Mouse (Mus musculus): Measurements from ENCODE around the gene Ccdc12. TPM values are rescaled to one million over a fixed set of nuclear protein-coding genes. Genes with fewer than 3 reads are reported as not detected.

Ccdc12 gene
- polyA plus RNA-seq, 1 experiment from 2014 or later = 101 TPM

DNA sequence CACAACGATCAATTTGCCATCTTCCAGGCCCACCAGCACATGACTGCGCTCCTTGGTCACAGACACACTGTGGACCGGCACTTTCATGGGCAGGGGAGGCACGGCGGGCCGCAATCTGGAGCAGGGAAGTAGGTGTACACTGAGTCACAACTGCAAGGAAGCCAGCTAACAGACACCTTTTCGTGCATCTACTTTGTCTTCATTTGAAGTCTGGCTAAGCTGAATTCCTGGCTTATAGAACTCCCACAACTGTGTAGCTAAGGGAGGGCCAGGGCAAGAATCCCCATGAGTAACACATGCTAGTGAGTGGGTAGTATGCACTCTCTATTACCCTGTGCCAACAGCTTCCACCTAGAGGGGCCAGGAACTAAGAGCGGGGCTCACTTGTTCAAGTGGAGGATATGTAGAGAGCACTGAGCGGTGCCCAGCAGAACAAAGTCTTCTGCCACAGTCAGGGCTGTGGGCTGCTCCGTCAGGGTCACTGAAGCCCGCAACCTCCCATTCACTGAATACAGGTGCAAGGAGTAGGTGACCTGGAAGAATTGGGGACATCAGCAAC, 30.9 kb upstream of the Ccdc12 start:
- peak overlapping the region; percentile 78 for H3K27ac ChIP-seq (ENCODE audit: low read depth, low read length)
- H3K36me3 ChIP-seq (ENCODE audit: control insufficient read depth, insufficient read depth, low read length) = peaks cover 5% of the 10 kb centered on the region; the same call in 1 of the 2 replicates
- ATAC-seq = no peak
- no peaks in the 10 kb centered on the region for H3K27me3 ChIP-seq (replicated peaks; ENCODE audit: control insufficient read depth, insufficient read depth, low read length)
- WGBS = 65% methylated on average over 11 of the region's 11 CpGs
- peak overlapping the region; percentile 50 for H3K4me3 ChIP-seq (ENCODE audit: low read length)
- H3K4me2 ChIP-seq (ENCODE audit: low read length) = peak overlapping the region; percentile 95
- no peaks in the 10 kb centered on the region for H3K9me3 ChIP-seq (ENCODE audit: control insufficient read depth, low read length)
- H3K9ac ChIP-seq (ENCODE audit: low read depth, low read length) = peak overlapping the region; percentile 73
- peaks cover 15% of the 10 kb centered on the region for H3K4me1 ChIP-seq (ENCODE audit: control insufficient read depth, insufficient read depth, low read depth, low read length)

DNA sequence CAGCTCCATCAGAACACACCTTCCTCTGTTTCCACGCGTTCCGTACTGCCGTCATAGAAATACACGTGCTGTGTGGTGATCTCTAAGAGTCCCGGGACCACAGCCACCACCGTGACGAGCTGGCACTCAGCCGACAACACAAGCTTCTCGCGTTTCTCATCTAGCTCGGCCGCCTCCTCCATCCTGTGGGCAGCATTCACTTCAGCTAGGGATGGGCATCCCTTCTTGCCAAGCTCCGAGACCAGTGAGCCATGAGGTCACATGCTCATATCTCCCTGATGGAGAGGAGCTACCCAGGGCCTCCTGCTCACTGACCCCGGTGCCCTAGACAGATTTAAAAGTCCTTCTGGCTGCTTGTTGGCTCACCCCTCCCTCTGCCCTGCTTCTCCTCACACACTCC, 26.1 kb upstream of the Ccdc12 start:
- 86% methylated on average over 15 of the region's 15 CpGs for WGBS
- no peaks in the 10 kb centered on the region for H3K9me3 ChIP-seq (ENCODE audit: control insufficient read depth, low read length)
- no peak overlapping the region for H3K9ac ChIP-seq (ENCODE audit: low read depth, low read length)
- no peak overlapping the region for H3K4me2 ChIP-seq (ENCODE audit: low read length)
- H3K36me3 ChIP-seq (ENCODE audit: control insufficient read depth, insufficient read depth, low read length) = peaks cover 2% of the 10 kb centered on the region; the same call in 1 of the 2 replicates
- H3K27ac ChIP-seq (ENCODE audit: low read depth, low read length) = no peak overlapping the region
- H3K27me3 ChIP-seq (replicated peaks; ENCODE audit: control insufficient read depth, insufficient read depth, low read length) = no peaks in the 10 kb centered on the region
- H3K4me3 ChIP-seq (ENCODE audit: low read length) = no peak overlapping the region
- no peak for ATAC-seq
- peaks cover 10% of the 10 kb centered on the region for H3K4me1 ChIP-seq (ENCODE audit: control insufficient read depth, insufficient read depth, low read depth, low read length)

DNA sequence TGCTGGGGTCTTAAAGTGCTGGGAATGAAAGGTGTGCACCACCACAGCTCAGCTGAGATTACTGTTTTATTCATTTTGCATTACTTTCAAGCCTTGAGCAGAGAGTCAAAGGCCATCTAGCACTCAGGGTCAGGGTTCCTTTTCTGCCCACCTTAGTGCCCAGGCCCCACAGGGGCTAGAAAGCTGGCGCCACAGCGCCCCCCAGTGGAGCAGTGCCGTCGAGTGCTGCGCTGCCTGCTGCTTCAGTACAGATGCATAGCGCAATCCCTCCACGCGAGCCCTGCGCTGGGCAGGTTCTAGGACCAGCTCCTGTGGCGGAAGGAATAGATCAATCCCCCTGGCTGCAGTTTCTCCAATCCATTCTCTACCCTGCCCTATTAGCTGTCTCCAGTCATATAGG, 25.1 kb upstream of the Ccdc12 start:
- 10% methylated on average over 10 of the region's 10 CpGs for WGBS
- peak; percentile 21; the same call in 1 of the 2 replicates for ATAC-seq

DNA sequence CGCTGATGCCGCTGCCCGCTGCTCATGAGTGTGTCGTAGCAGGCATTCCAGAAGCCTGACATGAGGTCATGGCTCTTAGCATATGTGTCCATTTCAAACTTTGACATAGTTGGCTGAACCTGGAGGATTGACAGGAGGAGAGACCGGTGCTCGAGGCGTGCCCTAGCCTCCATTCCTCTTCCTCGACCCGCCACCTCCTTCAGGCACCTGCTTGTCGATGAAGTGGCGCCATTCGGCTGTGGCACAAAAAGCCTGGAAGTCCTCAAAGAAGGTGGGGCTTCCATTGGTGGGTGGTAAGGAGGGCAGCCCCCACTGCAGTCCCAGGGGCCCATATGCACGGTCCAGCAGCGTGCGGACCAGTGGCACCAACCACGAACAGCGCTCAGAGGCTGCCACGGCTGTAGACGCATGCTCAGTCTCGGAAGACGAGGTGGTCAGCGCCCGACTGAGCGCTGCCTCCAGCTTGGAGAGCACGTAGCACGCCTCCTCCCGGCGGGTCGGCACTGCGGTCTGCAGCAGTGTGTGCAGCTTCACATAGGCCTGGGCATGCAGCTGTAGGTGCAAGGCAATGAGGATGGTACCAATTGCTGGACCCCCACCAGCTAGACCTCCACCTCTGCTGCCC, 24.5 kb upstream of the Ccdc12 start:
- Histone ChIP-seq H3K27ac (ENCODE audit: low read depth, low read length) (no peak overlapping the region), H3K4me1 (ENCODE audit: control insufficient read depth, insufficient read depth, low read depth, low read length) (peaks cover 5% of the 10 kb centered on the region), H3K9me3 (ENCODE audit: control insufficient read depth, low read length) (no peaks in the 10 kb centered on the region), H3K4me3 (ENCODE audit: low read length) (peak overlapping the region; percentile 31), H3K4me2 (ENCODE audit: low read length) (peak overlapping the region; percentile 57), H3K36me3 (ENCODE audit: control insufficient read depth, insufficient read depth, low read length) (peaks cover 2% of the 10 kb centered on the region; the same call in 1 of the 2 replicates), H3K9ac (ENCODE audit: low read depth, low read length) (peak overlapping the region; percentile 44), H3K27me3 (replicated peaks; ENCODE audit: control insufficient read depth, insufficient read depth, low read length) (no peaks in the 10 kb centered on the region)
- WGBS = 22% methylated on average over 30 of the region's 30 CpGs
- peak; percentile 61 for ATAC-seq

More for the DNA sequence above, 25.1 kb upstream of the Ccdc12 start:
- peak overlapping the region; percentile 29; the same call in 1 of the 2 replicates for H3K9ac ChIP-seq (ENCODE audit: low read depth, low read length)
- peak overlapping the region; percentile 57 for H3K4me2 ChIP-seq (ENCODE audit: low read length)
- H3K36me3 ChIP-seq (ENCODE audit: control insufficient read depth, insufficient read depth, low read length) = peaks cover 2% of the 10 kb centered on the region; the same call in 1 of the 2 replicates
- H3K27me3 ChIP-seq (replicated peaks; ENCODE audit: control insufficient read depth, insufficient read depth, low read length) = no peaks in the 10 kb centered on the region
- H3K27ac ChIP-seq (ENCODE audit: low read depth, low read length) = no peak overlapping the region
- peaks cover 5% of the 10 kb centered on the region for H3K4me1 ChIP-seq (ENCODE audit: control insufficient read depth, insufficient read depth, low read depth, low read length)
- H3K4me3 ChIP-seq (ENCODE audit: low read length) = peak overlapping the region; percentile 31
- H3K9me3 ChIP-seq (ENCODE audit: control insufficient read depth, low read length) = no peaks in the 10 kb centered on the region

DNA sequence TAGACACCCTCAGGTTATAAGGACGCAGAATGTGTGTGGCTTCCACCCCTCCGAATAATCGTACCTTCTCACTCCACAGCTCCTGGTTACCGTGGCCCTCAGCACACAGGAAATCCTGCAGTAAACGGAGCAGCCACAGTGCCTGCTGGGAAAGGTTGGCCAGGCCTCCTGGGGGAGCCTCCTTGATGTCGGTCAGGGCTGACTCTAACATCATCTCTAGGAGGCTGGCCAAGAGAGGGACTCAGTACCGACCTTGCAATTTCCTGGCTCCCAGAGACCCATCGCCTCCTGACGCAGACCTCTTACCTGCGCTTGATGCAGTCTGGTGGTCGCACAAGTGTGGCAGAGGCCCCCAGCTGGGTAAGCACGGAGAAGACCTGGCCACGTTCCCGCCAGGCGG, 23.6 kb upstream of the Ccdc12 start:
- Histone ChIP-seq H3K9ac (ENCODE audit: low read depth, low read length) (no peak overlapping the region), H3K27ac (ENCODE audit: low read depth, low read length) (no peak overlapping the region), H3K4me2 (ENCODE audit: low read length) (no peak overlapping the region), H3K36me3 (ENCODE audit: control insufficient read depth, insufficient read depth, low read length) (no peaks in the 10 kb centered on the region), H3K9me3 (ENCODE audit: control insufficient read depth, low read length) (no peaks in the 10 kb centered on the region), H3K4me3 (ENCODE audit: low read length) (no peak overlapping the region), H3K27me3 (replicated peaks; ENCODE audit: control insufficient read depth, insufficient read depth, low read length) (no peaks in the 10 kb centered on the region), H3K4me1 (ENCODE audit: control insufficient read depth, insufficient read depth, low read depth, low read length) (peaks cover 5% of the 10 kb centered on the region)
- ATAC-seq = no peak
- WGBS = 78% methylated on average over 15 of the region's 15 CpGs

DNA sequence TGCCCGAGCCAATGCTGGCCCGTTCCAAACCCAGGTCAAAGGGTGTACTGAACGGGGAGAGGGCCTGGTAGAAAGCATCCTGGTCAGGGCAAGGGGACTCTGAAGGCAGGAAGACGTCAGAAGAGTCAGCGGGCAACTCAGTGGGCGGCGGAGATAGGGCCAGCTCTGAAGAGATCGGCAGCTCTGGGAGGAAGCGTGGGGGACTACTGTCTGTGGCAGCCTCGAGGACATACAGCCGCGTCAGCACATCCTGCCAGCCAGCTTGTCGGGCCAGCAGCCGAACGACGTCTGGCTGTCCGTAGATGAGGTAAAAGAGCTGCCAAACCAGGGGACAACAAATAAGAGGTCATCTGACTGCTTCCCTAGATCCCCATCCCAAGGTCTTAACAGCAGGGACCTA, 22.4 kb upstream of the Ccdc12 start:
- H3K9ac ChIP-seq (ENCODE audit: low read depth, low read length) = no peak overlapping the region
- WGBS = 78% methylated on average over 17 of the region's 17 CpGs
- H3K4me1 ChIP-seq (ENCODE audit: control insufficient read depth, insufficient read depth, low read depth, low read length) = peaks cover 5% of the 10 kb centered on the region
- no peak overlapping the region for H3K4me3 ChIP-seq (ENCODE audit: low read length)
- H3K9me3 ChIP-seq (ENCODE audit: control insufficient read depth, low read length) = no peaks in the 10 kb centered on the region
- no peak overlapping the region for H3K27ac ChIP-seq (ENCODE audit: low read depth, low read length)
- H3K4me2 ChIP-seq (ENCODE audit: low read length) = no peak overlapping the region
- H3K36me3 ChIP-seq (ENCODE audit: control insufficient read depth, insufficient read depth, low read length) = peaks cover 2% of the 10 kb centered on the region; the same call in 1 of the 2 replicates
- no peak for ATAC-seq
- no peaks in the 10 kb centered on the region for H3K27me3 ChIP-seq (replicated peaks; ENCODE audit: control insufficient read depth, insufficient read depth, low read length)

DNA sequence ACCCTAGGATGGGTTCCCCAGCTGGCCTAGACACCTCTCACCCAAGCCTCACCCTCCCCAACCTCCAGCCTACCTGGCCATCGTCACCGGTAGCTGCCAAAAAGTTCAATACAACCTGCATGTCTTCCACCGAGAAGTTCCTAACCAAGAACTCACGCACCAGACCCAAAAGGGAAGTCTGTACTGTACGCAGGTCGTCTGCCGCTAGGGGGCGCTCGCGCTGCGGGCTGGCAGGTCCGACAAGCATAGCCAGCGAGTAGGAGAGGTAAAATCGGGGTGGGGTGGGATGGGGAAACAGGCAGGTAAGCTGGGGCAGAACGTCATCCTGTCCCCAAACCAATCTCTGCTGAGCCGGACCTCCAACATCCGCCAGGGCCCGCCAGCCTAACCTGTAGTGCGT, 21.1 kb upstream of the Ccdc12 start:
- H3K4me1 ChIP-seq (ENCODE audit: control insufficient read depth, insufficient read depth, low read depth, low read length) = peaks cover 5% of the 10 kb centered on the region
- no peak overlapping the region for H3K4me2 ChIP-seq (ENCODE audit: low read length)
- H3K27ac ChIP-seq (ENCODE audit: low read depth, low read length) = no peak overlapping the region
- ATAC-seq = 0 out of 2 replicates have a peak, but pooled peaks have one; percentile 28
- no peak overlapping the region for H3K9ac ChIP-seq (ENCODE audit: low read depth, low read length)
- 8% methylated on average over 19 of the region's 19 CpGs for WGBS
- H3K27me3 ChIP-seq (replicated peaks; ENCODE audit: control insufficient read depth, insufficient read depth, low read length) = no peaks in the 10 kb centered on the region
- no peaks in the 10 kb centered on the region for H3K9me3 ChIP-seq (ENCODE audit: control insufficient read depth, low read length)
- H3K4me3 ChIP-seq (ENCODE audit: low read length) = no peak overlapping the region
- H3K36me3 ChIP-seq (ENCODE audit: control insufficient read depth, insufficient read depth, low read length) = peaks cover 2% of the 10 kb centered on the region; the same call in 1 of the 2 replicates

DNA sequence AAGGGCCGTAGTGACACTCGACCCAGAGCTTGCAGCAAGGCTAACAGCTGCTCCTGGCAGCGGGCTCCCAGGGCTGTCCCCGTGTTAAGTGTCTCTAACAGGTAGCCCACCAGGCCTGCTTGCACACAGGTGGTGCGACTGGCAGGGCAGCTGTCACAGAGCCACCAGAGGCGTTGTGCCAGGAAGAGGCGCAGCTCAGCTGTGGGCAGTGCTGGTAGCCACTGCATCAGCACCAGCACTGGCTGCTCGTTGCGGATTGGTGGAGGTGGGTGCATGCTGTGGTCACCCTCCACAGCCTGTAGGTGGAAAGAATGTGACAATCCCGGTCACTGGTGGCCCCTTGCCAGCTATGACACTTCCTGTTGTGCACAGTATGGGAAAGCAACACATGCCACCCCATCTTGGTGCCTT, 17.7 kb upstream of the Ccdc12 start:
- WGBS = 74% methylated on average over 10 of the region's 10 CpGs
- H3K4me3 ChIP-seq (ENCODE audit: low read length) = no peak overlapping the region
- no peak overlapping the region for H3K9ac ChIP-seq (ENCODE audit: low read depth, low read length)
- H3K27me3 ChIP-seq (replicated peaks; ENCODE audit: control insufficient read depth, insufficient read depth, low read length) = no peaks in the 10 kb centered on the region
- no peaks in the 10 kb centered on the region for H3K9me3 ChIP-seq (ENCODE audit: control insufficient read depth, low read length)
- no peak overlapping the region for H3K27ac ChIP-seq (ENCODE audit: low read depth, low read length)
- no peak overlapping the region for H3K4me2 ChIP-seq (ENCODE audit: low read length)
- ATAC-seq = no peak
- H3K4me1 ChIP-seq (ENCODE audit: control insufficient read depth, insufficient read depth, low read depth, low read length) = no peaks in the 10 kb centered on the region
- H3K36me3 ChIP-seq (ENCODE audit: control insufficient read depth, insufficient read depth, low read length) = peaks cover 2% of the 10 kb centered on the region; the same call in 1 of the 2 replicates

DNA sequence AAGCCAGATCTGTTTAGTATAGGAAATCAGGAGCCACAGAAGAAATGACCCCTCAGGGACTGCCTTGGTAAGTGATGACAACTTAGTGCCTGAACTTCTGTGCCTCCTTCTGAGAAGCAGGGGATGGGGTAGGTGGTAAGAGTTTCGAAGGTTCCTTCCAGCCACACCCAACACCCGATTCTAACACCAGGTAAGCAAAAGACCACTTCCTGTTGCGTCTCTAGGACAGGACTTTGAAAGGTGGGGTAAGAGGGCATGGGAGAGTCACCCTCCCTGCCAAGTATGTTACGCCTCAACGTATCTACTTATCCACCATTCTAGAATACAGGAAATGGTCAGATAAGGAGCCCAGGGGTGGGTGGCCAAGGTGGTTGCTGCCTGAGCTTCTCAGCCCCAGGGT, 15.3 kb upstream of the Ccdc12 start:
- Histone ChIP-seq H3K4me3 (ENCODE audit: low read length) (no peak overlapping the region), H3K36me3 (ENCODE audit: control insufficient read depth, insufficient read depth, low read length) (peaks cover 2% of the 10 kb centered on the region; the same call in 1 of the 2 replicates), H3K27me3 (replicated peaks; ENCODE audit: control insufficient read depth, insufficient read depth, low read length) (no peaks in the 10 kb centered on the region), H3K27ac (ENCODE audit: low read depth, low read length) (no peak overlapping the region), H3K9ac (ENCODE audit: low read depth, low read length) (no peak overlapping the region), H3K9me3 (ENCODE audit: control insufficient read depth, low read length) (no peaks in the 10 kb centered on the region), H3K4me2 (ENCODE audit: low read length) (no peak overlapping the region), H3K4me1 (ENCODE audit: control insufficient read depth, insufficient read depth, low read depth, low read length) (no peaks in the 10 kb centered on the region)
- WGBS = 90% methylated on average over 5 of the region's 5 CpGs
- ATAC-seq = no peak

Data from hindbrain, embryonic 16.5 days (tissue).